Mouse (Mus musculus) heart, postnatal 14 days (tissue): ENCODE data around the gene Zfp366. TPM values are rescaled to one million over a fixed set of nuclear protein-coding genes. Genes with fewer than 3 reads are reported as not detected.
"Not testable (repeated sequence)": the region's sequence is repeated elsewhere in the genome, so short reads cannot be mapped to it uniquely, and the experiment has no call there.

Experiments used
- DNase-seq, 2 experiments: peaks; one replicate each; pipeline ENCODE4 v3.0.0; 2021 to 2022
- intact Hi-C: fragments of 180-260 bp; cut with DNase I; formaldehyde crosslinking; loops from one replicate; pipeline ENCODE4 v1.15.1; 2025
- long read RNA-seq, 2 experiments: library from polyadenylated mRNA; stranded (forward); transcript quantifications; one replicate each; pipeline ENCODE4 v2.0.0; 2021
- total RNA-seq, 2 experiments: library from RNA; stranded (reverse); gene quantifications; 2 replicates each; pipeline ENCODE4 v1.2.3; 2021

The Zfp366 gene
- 10 to 100 TPM; 19.7 to 21.2 TPM for total RNA-seq
- long read RNA-seq, experiment 1, partial matches to known transcripts = 1 of 4 reads
- long read RNA-seq, experiment 1, other reads (novel, unspliced or antisense) = 3 of 4 reads
- long read RNA-seq, experiment 2, partial matches to known transcripts = 1 of 2 reads
- long read RNA-seq, experiment 2, other reads (novel, unspliced or antisense) = 1 of 2 reads

DNA sequence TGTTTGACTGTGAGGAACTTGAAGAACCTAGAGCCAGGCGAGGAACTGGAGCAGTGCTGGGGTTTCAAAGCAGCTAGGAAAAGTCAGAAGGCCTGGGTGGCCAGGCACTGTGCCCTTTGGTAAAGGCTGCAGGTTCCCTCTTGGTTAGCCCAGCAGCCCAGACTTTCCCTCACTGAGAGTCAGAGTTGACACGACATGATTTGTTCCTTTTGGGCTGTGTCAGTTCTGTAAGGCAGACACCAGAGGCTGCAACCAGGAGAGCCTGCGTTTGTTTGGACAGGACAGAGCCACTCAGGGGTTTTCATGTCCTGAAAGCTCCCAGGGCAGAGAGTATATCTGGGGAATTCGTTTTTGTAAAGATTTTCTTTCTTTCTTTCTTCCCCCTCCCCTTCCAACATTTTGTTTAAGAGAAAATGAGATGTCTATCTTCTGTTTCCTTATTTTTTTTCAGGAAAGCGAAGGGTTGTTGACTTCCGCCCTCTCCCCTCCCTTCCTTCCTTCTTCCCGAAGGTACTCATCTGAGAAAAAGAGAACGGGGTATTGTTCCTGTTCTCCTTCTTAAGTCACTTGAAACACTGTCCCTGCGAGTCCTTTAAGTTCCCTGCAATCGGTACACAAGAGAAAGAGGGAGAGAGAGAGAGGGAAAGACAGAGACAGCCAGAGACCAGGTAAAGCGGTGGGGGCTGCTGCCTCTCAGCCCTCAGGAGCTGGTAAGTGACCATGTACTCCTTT is at the start of gene Zfp366:
TSS of gene Zfp366 (plus strand) at position 669 of the 732 bp plus-strand sequence.
- no peak for DNase-seq
- intact Hi-C loops = no loop called here

GRCm38 (mm10) chr13:99138351-99139255 is 46.0 kb upstream of the Zfp366 start:
- intact Hi-C loops = no loop called here
- no peak for DNase-seq

DNA sequence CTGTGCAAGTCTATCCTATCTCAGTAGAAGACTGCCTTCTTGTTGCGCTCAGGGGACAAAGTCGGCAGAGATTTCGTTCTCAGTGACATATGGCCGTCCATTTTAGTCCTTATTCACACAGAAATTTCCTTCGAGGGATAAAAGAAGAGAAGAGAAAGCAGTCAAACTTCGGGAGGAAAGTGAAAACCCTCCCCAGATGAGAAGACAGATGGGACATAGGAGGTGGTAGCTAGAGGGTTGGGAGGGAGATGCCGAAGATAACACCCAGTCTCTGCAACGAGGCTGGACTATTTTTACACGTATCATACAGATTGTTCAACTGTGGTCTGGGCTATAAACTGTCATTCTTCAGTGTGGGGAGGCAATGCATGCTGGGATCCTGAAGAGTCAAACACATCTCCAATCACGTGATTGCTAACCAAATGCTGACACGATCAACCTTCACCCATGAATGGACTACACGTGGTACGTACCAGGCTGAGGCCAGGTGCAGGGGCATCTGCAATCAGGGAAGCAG is 38.2 kb upstream of the Zfp366 start:
- intact Hi-C loops = no loop called here
- no peak for DNase-seq

DNA sequence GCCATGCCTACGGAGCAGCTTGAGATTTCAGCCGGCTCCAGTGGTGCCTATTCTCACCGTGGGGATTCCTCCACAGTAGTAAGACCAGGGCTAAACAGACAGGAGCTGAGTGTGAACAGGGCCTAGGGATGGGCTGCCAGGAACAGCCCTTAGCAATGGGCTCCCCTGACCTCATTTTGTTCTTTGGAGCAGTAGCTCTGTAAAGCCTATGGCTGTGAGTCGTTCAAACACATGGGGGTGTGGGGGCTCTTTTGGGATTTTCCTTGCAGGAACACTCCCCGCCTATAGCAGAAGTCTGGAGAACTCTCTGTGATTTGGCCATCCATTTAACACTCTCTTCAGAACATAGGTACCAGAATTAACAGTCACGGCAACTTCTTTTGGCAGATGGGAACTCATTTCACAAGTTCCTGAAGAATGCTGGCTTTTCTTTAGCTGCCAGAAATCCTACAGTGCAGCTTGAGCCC is 36.9 kb upstream of the Zfp366 start:
- intact Hi-C loops = no loop called here
- no peak for DNase-seq

- no peak for DNase-seq
These were observed 34.9 kb upstream of the Zfp366 start for GRCm38 (mm10) chr13:99149551-99150305.

DNA sequence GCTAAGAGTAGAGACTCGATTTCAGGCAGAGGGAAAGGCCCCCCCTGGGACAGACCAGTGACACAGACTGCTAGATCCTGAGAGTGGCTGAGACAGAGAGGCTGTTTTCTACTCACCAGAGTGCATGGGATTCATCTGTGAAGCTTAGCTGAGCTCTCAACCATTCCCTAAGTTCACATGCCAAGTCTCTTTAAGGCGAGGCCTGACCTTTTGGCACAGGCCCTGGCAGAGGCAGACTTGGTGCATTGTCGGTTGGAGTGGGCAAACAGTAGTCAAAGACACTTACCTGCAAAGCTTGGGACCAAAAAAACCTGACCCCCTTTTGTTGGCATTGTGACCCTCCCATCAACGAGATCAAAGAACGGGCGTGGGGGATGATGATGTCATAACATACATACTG is 34.0 kb upstream of the Zfp366 start:
- DNase-seq = no peak
- intact Hi-C loops = no loop called here

More at GRCm38 (mm10) chr13:99149551-99150305, 34.9 kb upstream of the Zfp366 start:
- intact Hi-C loops = no loop called here

GRCm38 (mm10) chr13:99151121-99151520 is 33.5 kb upstream of the Zfp366 start:
- intact Hi-C loops = no loop called here
- no peak for DNase-seq

- DNase-seq = no peak
- intact Hi-C loops = no loop called here
These were observed 32.2 kb upstream of the Zfp366 start for GRCm38 (mm10) chr13:99152305-99152930.

GRCm38 (mm10) chr13:99157709-99158108 is 26.9 kb upstream of the Zfp366 start:
- intact Hi-C loops = no loop called here

DNA sequence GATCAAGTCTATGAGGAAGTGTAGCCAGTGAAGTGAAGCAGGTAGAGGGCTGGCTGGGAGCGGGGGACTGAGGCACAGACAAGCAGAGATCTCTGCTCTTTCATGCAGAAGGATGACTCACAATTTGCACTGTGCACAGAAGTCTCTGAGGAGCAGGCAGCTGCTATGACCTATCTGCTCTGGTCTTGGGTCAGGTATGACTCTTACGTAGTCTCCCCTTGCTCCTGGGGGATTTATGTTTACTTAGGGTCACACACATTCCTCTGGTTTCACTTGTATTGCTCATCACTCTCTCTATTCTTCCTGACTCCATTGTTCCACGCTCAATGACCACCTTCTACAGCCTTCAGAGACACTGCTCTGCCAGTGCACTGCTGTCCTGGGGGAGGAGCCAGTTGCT is 25.9 kb upstream of the Zfp366 start:
- intact Hi-C loops = no loop called here
- DNase-seq = no peak

More at GRCm38 (mm10) chr13:99157709-99158108, 26.9 kb upstream of the Zfp366 start:
- DNase-seq = no peak

DNA sequence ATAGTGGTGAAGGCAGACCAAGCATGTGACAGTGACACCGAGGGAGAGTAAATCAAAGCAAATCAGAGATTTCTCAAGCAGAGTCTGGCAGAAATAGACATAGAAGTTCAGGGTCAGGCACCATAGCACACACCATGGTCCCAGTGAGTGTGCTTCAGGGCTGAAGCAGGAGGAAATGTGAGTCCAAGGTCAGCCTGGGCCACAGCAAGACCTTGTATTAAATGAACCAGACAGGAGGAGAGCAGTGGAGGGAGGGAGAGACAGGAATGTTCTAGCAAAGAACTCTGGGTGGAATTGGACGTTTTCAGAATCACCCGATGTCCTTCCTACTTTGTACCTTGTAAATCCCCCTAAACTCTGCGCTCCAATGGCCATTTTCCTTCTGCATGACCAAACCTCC is 21.6 kb upstream of the Zfp366 start:
- intact Hi-C loops = no loop called here
- DNase-seq = no peak

DNA sequence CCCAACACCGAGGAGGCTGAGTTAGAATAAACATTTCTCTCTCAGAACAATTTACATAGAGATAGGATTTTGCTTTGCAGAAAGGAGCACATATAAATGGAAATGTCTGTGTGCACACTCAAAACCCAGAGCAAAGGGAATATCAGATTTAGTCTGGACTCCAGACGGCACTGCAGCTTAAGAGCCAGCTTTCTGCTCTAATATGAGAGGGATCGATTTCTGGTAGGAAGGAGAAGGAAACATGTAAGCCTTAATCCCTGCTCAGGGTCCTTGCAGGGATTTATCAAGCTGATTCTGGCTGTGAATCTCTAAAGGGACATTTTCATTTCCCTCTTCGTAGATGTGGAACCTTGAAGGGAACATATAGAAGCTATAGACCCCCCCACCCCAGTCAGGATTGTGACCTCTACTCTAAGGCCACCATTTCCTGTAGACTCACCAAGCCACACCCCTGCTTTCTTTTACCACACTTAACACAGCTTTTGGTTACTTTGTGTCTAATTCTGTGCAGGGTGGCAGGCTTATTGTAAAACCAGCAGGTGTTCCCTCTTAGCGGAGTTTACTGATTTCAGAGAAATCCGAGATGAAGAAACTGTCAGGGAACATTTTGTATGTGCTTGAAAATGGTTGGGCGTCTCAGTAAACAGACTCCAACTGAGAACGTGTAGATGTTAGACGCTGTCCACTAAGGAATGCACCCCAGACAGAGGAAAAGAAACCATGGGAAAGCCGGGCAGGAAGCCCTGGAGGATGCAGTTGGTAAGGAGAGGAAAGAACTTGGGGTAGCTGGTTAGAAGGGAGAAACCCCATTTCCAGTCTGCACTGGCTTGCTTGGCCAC is 20.9 kb upstream of the Zfp366 start:
- no peak for DNase-seq
- intact Hi-C loops = no loop called here

DNA sequence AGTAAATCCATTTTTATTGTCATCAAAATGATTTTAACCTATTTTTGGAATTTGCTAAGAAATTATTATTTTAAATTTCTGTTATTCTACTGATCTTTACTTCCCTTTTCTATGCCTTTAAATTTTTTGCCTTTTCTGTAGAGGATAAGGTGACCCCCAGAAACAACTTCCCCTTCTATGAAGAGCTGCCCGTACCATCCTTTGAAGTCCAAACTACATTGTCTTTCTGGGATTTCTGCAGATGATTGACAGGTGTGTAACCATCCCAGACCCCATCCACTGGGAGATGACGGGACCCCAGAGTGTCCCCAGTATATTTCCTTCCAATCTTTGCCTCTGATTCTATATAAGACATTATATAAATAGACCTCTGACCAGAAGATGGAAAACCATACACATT is 20.3 kb upstream of the Zfp366 start:
- intact Hi-C loops = no loop called here

DNA sequence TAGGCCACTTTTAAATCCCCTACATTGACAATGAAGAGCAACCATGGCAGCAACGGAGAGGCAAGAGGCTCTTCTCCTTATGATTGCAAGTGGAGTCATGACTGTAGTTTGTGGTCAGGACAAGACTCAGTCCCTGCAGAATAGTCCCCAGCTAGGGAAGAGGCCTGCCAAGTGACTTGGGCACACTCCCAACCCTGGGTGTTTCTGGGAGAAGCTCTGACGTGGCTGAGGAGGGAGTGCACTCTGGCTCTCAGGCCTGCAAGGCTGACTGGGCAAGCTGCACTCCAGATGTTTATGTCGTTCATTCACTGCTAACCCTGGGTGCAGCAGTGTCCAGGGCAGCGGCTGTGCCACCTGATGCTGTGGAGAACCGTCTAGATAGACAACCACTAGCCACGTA is 15.2 kb upstream of the Zfp366 start:
- intact Hi-C loops = loop anchor here (5.0 kb wide), 2 partner anchors 42 to 297 kb away; no protein-coding TSS in a partner anchor

More for the DNA sequence above, 20.3 kb upstream of the Zfp366 start:
- no peak for DNase-seq

GRCm38 (mm10) chr13:99170337-99170736 is 14.3 kb upstream of the Zfp366 start:
- no peak for DNase-seq
- intact Hi-C loops = loop anchor here (1.0 kb wide), 1 partner anchor 147 kb away; no protein-coding TSS in a partner anchor

More for the DNA sequence above, 15.2 kb upstream of the Zfp366 start:
- DNase-seq = peak; percentile 86 to 88

GRCm38 (mm10) chr13:99173849-99174248 is 10.8 kb upstream of the Zfp366 start:
- intact Hi-C loops = no loop called here
- no peak for DNase-seq

- intact Hi-C loops, DNase-seq: not testable (repeated sequence)
These were observed 1.8 kb upstream of the Zfp366 start for GRCm38 (mm10) chr13:99182828-99183227.

- intact Hi-C loops = no loop called here
- DNase-seq = no peak
These were observed 1.2 kb upstream of the Zfp366 start for GRCm38 (mm10) chr13:99183257-99183895.
